Mouse (Mus musculus) embryonic facial prominence, embryonic 14.5 days (tissue): ENCODE data around the gene Phlda1. TPM values are rescaled to one million over a fixed set of nuclear protein-coding genes. Genes with fewer than 3 reads are reported as not detected.

Experiments used
- ATAC-seq: fragments of 200-750 bp; cut with Nextera tagmentation; 2 replicates; pipeline ENCODE4 v1.8.0; 2017; ENCODE audit warnings: low read depth, moderate number of reproducible peaks, moderate TSS enrichment
- DNase-seq: peaks from one replicate; pipeline ENCODE4 v3.0.0-alpha.2; 2015; ENCODE audit warnings: low spot score
- H3K27ac ChIP-seq: fragments of 300-500 bp; sonication (generic); replicated peaks from 2 replicates; pipeline ENCODE4 v1.5.1; 2014; ENCODE audit warnings: low read depth, mild to moderate bottlenecking, low read length, moderate library complexity
- H3K27me3 ChIP-seq: fragments of 300-500 bp; sonication (generic); replicated peaks from 2 replicates; pipeline ENCODE4 v1.6.1; 2014; ENCODE audit warnings: low read length; ENCODE audit not compliant: control insufficient read depth, insufficient read depth
- H3K36me3 ChIP-seq: fragments of 300-500 bp; sonication (generic); 2 replicates; pipeline ENCODE4 v1.6.1; 2014; ENCODE audit warnings: low read length, mixed read lengths; ENCODE audit not compliant: control insufficient read depth, insufficient read depth
- H3K4me1 ChIP-seq: fragments of 300-500 bp; sonication (generic); 2 replicates; pipeline ENCODE4 v1.6.1; 2014; ENCODE audit warnings: antibody characterized with exemption, low read length; ENCODE audit not compliant: control insufficient read depth, insufficient read depth
- H3K4me2 ChIP-seq: fragments of 300-500 bp; sonication (generic); 2 replicates; pipeline ENCODE4 v1.6.1; 2014; ENCODE audit warnings: low read depth, mild to moderate bottlenecking, low read length, moderate library complexity, mixed read lengths
- H3K4me3 ChIP-seq: fragments of 300-500 bp; sonication (generic); 2 replicates; pipeline ENCODE4 v1.5.1; 2014; ENCODE audit warnings: low read depth, mild to moderate bottlenecking, low read length
- H3K9ac ChIP-seq: fragments of 300-500 bp; sonication (generic); 2 replicates; pipeline ENCODE4 v1.6.1; 2014; ENCODE audit warnings: low read depth, mild to moderate bottlenecking, low read length, moderate library complexity, mixed read lengths
- H3K9me3 ChIP-seq: fragments of 300-500 bp; sonication (generic); 2 replicates; pipeline ENCODE4 v1.6.1; 2016; ENCODE audit warnings: low read length; ENCODE audit not compliant: control insufficient read depth
- WGBS: fragments of 180-500 bp; shearing (Covaris S2); extraction: QIAGEN DNeasy Blood & Tissue Kit; methylation state at CpG from one replicate; pipeline ENCODE4 v1.1.7; 2014; 5-methylcytosine and 5-hydroxymethylcytosine counted together
- polyA plus RNA-seq: library from polyadenylated mRNA; unstranded; fragments of >200 nt; fragmentation: Nextera tagmentation; extraction: Ambion mirVana; gene quantifications from 2 replicates; pipeline ENCODE4 v1.2.1, GENCODE M21; 2014

The Phlda1 gene
- polyA plus RNA-seq, 1 experiment from 2014 or later: 36.2 TPM

- ATAC-seq: peak; percentile 100
- Histone ChIP-seq H3K4me1 (peaks cover 18% of the 10 kb centered on the region), H3K36me3 (no peaks in the 10 kb centered on the region), H3K9me3 (no peaks in the 10 kb centered on the region), H3K27ac (peak within 1 kb of the TSS; percentile 94), H3K4me3 (peak within 1 kb of the TSS; percentile 95), H3K4me2 (peak within 1 kb of the TSS; percentile 82), H3K27me3 (no peaks in the 10 kb centered on the region), H3K9ac (peak within 1 kb of the TSS; percentile 97)
- 1% methylated on average over 39 of the region's 80 CpGs for WGBS
- peak; percentile 98 for DNase-seq
These were observed 33.2 kb upstream of the Phlda1 start, which contains the start of gene Nap1l1 for GRCm38 (mm10) chr10:111472686-111473510. TSS of gene Nap1l1 (plus strand) at chr10:111473223.

DNA sequence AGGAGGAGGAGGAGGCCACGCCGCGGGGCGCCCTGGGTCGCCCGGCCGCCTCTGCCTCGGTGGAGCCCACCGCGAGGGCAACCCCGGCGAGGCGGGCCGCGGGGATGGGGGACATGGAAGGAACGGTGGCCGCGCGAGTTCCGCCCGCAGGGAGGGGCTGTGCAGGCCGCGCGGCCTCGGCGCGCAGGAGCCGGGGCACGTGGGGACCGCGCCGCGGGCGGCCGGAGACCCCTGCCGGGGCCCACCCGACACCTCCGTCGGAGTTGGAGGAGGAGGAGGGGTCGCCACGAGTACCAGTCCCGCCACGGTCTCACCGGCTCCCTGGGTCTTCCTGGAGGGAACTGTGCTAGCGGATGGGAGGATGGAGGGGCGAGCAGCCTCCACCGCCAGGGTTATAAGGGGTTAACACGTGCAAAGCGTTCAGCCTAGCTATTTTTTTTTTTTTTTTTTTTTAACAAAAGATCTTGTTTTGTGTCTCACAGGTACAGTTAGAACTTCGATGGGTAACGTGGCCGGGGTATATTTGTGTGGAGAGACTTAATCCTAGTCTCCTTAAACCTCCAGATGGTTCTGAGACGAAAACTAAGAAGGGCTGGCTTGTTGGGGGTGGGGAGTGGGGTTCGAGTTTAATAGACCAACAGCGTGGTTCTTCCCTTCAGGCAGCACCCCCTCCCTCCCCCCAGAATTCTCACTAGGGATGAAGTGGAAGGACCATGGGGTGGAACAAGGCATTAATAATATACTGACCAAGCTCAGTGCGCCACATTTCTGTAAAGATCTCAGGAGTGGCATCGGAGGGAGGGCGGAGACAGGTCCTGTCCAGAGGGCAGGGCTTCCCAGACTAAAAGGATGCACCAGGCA lies 32.3 kb upstream of the Phlda1 start:
- Histone ChIP-seq H3K36me3 (no peaks in the 10 kb centered on the region), H3K27me3 (no peaks in the 10 kb centered on the region), H3K9me3 (no peaks in the 10 kb centered on the region), H3K9ac (peak overlapping the region; percentile 97), H3K27ac (peak overlapping the region; percentile 94), H3K4me3 (peak overlapping the region; percentile 95), H3K4me1 (peaks cover 18% of the 10 kb centered on the region), H3K4me2 (peak overlapping the region; percentile 82)
- WGBS: 2% methylated on average over 32 of the region's 58 CpGs
- peak; percentile 65 for DNase-seq
- peak; percentile 74 for ATAC-seq

GRCm38 (mm10) chr10:111476301-111476700 lies 29.8 kb upstream of the Phlda1 start:
- DNase-seq: peak; percentile 46
- Histone ChIP-seq H3K9ac (peak overlapping the region; percentile 19; the same call in 1 of the 2 replicates), H3K4me2 (peak overlapping the region; percentile 2; the same call in 1 of the 2 replicates), H3K36me3 (peaks cover 9% of the 10 kb centered on the region; the same call in 1 of the 2 replicates), H3K27ac (no peak overlapping the region), H3K27me3 (no peaks in the 10 kb centered on the region), H3K4me3 (no peak overlapping the region), H3K9me3 (no peaks in the 10 kb centered on the region), H3K4me1 (peaks cover 18% of the 10 kb centered on the region)
- no peak for ATAC-seq
- WGBS: 38% methylated on average over 4 of the region's 4 CpGs

GRCm38 (mm10) chr10:111476989-111477510 lies 29.0 kb upstream of the Phlda1 start:
- H3K4me2 ChIP-seq: no peak overlapping the region; the same call in 1 of the 2 replicates
- no peak overlapping the region for H3K4me3 ChIP-seq
- peaks cover 18% of the 10 kb centered on the region for H3K4me1 ChIP-seq
- WGBS: 82% methylated on average over 6 of the region's 6 CpGs
- H3K9me3 ChIP-seq: no peaks in the 10 kb centered on the region
- H3K9ac ChIP-seq: no peak overlapping the region
- H3K27ac ChIP-seq: no peak overlapping the region
- no peak for ATAC-seq
- DNase-seq: no peak
- H3K27me3 ChIP-seq: no peaks in the 10 kb centered on the region
- peaks cover 16% of the 10 kb centered on the region; the same call in 1 of the 2 replicates for H3K36me3 ChIP-seq

- Histone ChIP-seq H3K4me3 (no peak overlapping the region), H3K4me2 (no peak overlapping the region), H3K27me3 (no peaks in the 10 kb centered on the region), H3K36me3 (peaks cover 40% of the 10 kb centered on the region), H3K27ac (no peak overlapping the region), H3K4me1 (peaks cover 13% of the 10 kb centered on the region), H3K9ac (no peak overlapping the region), H3K9me3 (no peaks in the 10 kb centered on the region)
- WGBS: 76% methylated on average over 5 of the region's 5 CpGs
- DNase-seq (no peak), ATAC-seq (no peak)
These were observed 26.5 kb upstream of the Phlda1 start for GRCm38 (mm10) chr10:111479599-111479998.

DNA sequence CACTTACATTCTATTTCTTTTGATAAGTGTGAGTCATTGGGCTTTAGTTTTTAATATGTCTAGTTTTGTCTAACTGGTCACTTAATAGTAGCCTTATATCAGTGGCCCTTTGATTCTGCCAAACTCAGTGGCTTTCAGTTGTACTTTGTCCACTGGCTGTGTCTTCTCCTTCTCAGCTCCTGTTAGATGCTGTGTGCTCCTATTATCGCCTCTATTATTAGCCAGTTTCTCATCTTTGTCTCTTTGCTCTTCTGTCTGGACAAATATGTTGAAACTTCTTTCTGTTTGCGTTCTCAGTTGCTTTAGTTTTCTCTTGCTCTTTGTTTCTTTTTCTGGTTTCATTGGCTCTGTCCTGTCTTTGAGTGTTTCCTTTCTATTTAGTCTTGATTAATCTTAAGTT lies 23.4 kb upstream of the Phlda1 start:
- no peak overlapping the region for H3K4me3 ChIP-seq
- H3K36me3 ChIP-seq: peaks cover 68% of the 10 kb centered on the region
- no peak overlapping the region for H3K4me2 ChIP-seq
- H3K27me3 ChIP-seq: no peaks in the 10 kb centered on the region
- no peaks in the 10 kb centered on the region for H3K9me3 ChIP-seq
- H3K4me1 ChIP-seq: no peaks in the 10 kb centered on the region
- 87% methylated on average over 2 of the region's 2 CpGs for WGBS
- DNase-seq (no peak), ATAC-seq (no peak)
- H3K27ac ChIP-seq: no peak overlapping the region
- H3K9ac ChIP-seq: no peak overlapping the region

GRCm38 (mm10) chr10:111484079-111484478 lies 22.0 kb upstream of the Phlda1 start:
- no peaks in the 10 kb centered on the region for H3K27me3 ChIP-seq
- no peak overlapping the region for H3K27ac ChIP-seq
- H3K4me2 ChIP-seq: no peak overlapping the region
- peaks cover 80% of the 10 kb centered on the region for H3K36me3 ChIP-seq
- H3K4me1 ChIP-seq: no peaks in the 10 kb centered on the region
- DNase-seq (no peak), ATAC-seq (no peak)
- H3K9ac ChIP-seq: no peak overlapping the region
- no peaks in the 10 kb centered on the region for H3K9me3 ChIP-seq
- 83% methylated on average over 5 of the region's 5 CpGs for WGBS
- H3K4me3 ChIP-seq: no peak overlapping the region

- DNase-seq: no peak
- H3K4me1 ChIP-seq: no peaks in the 10 kb centered on the region
- no peak for ATAC-seq
- no peaks in the 10 kb centered on the region for H3K9me3 ChIP-seq
- H3K36me3 ChIP-seq: peaks cover 92% of the 10 kb centered on the region
- no peak overlapping the region for H3K27ac ChIP-seq
- no peak overlapping the region for H3K4me2 ChIP-seq
- H3K4me3 ChIP-seq: no peak overlapping the region
- H3K9ac ChIP-seq: no peak overlapping the region
- no peaks in the 10 kb centered on the region for H3K27me3 ChIP-seq
- WGBS: 90% methylated on average over 2 of the region's 2 CpGs
These were observed 17.3 kb upstream of the Phlda1 start for GRCm38 (mm10) chr10:111488793-111489192.
